Mouse (Mus musculus): Measurements from ENCODE around the gene Supt3.
A peak's percentile ranks its signal among the peaks of the same experiment; 100 is the strongest.

Supt3 gene

GRCm38 (mm10) chr17:44783143-44783542 lies 6.2 kb downstream of the Supt3 start:
- no peak for DNase-seq

DNA sequence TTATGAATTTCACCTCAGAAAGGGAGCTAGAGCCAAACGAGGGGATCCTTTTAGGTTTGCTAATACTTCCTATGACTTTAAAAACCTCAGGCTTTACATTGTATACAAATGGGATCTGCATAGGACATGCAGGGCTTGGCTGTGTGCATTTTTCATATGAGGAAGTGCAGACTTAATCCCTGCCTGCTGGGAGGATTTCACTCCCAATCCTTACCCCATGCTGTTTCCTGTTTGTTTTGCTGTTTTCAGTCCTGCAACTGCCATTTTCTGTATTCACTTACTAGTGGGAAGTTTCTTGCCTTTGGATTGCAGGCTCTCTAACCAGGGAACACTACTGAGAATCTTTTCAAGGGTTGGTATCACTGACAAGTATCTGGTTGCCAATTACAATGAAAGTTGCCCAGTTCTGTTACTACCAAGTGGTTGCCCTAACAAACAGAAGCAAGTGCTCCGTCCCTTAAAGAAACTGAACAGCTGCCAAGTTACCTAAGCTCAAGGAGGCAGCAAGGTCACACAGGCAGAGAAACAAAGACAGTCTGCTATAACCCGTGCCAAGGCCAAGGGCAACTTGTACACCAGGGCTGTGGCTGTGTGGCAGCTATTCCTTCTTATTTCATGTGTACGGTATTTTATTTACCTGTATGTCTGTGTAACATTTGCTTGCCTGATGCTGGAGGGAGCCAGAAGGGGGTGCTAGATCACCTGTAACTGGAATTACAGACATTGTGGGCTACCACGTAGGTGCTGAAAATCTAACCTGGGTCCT lies 12.2 kb downstream of the Supt3 start:
- no peak for DNase-seq

DNA sequence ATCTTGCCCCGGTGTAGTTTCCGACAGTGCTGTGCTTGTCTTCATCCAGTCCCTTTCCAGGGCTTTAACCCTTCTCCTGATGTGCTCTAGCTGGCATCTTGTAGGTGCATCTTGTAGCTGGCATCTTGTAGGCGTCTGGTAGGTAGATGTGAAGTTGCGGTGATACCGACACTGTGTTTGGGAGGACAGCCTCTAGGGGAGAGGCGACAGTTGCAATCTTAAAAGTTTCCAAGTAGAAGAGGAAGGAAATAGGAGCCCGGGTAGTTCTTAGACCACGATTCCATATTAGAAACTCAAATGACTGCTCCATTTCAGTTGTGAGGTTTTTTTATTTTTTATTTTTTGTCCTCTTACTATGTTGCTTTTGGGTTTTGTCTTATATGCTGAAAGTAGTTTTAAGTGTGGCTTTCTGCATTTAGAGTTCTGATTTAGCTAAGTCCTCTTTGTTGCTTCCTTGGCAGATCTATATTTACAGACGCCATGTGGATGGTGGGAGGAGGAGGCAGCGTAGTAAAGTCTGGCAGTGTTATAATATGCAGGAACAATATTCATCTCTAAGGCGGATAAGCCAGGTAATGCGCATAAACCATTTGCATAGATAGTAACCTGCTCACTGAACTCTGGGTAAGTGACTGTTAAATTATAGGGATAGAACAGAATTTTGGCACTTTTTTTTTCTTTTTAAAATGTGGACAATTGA lies 15.4 kb downstream of the Supt3 start:
- peak; percentile 61 for DNase-seq

GRCm38 (mm10) chr17:44797331-44797730 lies 20.4 kb downstream of the Supt3 start:
- no peak for DNase-seq

DNA sequence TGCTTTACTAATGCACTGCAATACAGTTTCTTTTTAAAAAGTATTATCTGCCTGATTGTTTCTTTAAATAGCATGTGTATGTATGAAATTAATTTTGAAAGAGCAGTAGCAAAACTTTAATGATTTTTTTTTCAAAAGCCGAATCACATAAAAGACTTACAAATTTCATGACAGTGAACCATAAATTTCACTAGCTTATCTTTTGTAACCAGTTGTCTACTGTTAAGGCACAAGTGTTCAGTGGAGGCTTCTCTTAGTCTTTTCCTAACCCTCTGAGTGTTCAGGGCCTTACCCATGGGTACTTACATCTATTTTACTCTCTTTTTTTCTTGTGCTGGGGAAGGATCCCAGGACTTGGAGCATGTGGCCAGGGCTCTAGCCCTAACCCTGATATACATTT lies 30.1 kb downstream of the Supt3 start:
- no peak for DNase-seq

DNA sequence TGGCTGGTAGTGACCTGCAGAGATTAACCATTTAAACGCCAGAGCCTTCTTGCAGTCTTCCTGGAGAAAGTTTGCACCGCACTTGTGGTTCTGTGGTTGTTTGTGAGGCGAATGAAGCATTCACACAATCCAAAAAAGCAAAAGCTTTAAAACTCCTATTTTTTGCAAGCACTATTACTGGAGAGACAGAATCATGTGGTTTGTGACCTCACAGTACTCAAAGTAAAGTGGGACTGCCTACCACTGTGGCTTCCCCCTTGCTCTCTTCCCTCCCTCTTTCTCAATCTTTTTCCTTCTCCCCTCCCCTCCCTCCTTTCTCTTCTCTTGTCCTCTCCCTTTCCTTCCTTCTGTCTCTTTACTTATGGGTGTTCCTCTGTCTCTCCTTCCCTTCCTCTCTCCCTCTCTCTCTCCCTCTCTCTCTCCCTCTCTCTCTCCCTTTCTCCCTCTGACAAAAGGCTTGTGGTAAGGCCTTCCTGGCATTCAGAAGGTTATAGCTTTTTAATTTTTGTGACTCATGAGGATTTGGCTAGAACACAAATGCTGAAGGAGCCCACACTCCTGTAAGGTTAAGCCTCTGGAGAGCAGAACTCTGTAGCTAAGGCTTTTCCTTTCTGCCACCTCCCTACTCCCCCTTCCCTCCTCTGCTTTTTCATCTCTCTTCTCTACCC lies 37.7 kb downstream of the Supt3 start, which contains the start of gene Runx2:
Gene Runx2, minus strand, starts transcription at position 290 of the 668 bp plus-strand sequence.
- no peak for DNase-seq

GRCm38 (mm10) chr17:44818825-44819224 lies 41.9 kb downstream of the Supt3 start:
- no peak for DNase-seq

DNA sequence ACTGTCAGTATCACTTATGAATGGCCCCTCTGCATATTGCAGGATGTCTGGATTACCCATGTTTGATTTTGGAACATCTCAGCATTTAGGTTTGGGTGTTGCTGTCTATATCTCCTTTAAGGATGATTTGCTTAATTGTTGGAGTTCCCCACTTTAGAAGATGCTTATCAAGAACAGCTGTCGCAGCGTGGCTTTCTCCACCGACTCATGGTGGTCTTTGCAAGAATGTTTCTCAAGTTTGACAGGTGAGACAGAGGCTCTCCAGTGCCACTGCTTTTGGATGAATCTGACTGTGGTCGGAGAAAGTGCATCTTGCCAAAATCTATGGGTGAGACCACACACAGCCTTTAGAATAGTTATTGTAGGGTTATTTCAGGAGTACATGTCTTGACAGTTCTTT lies 42.9 kb downstream of the Supt3 start:
- no peak for DNase-seq

DNA sequence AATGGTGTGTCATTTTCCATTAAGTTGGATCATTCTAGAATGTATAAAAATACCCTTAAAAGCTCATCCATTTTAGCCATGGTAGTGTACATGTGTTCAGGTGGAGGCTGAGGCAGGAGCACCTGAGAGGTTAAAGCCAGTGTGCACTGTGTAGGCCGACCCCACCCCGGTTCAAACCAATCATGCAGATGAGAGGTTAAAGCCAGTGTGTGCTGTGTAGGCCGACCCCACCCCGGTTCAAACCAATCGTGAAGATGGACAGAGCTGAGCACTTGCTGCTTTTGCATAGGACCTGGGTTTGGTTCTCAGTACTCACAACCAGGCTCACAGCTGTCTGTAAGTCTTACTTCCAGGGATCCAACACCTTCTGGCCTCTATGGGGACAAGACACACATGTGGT lies 45.0 kb downstream of the Supt3 start:
- DNase-seq = no peak

DNA sequence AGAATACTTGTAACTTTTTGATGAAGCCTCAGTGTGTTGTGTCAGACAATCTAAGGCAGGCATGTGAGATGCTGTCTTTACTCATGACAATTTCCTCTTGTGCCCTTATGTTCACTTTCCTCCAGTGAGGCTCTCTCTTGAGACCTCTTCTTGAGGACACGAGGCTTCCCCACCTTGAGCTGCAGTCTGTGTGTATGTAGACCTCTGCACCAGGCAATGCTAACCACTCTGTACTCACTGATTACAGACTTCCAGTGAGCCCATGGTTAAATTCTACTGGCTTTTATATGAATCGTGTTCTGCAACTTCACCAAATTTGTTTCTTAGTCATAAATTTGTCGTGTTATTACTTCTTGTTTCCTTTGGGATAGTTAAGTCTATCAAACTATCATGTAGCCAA lies 50.2 kb downstream of the Supt3 start:
- no peak for DNase-seq

DNA sequence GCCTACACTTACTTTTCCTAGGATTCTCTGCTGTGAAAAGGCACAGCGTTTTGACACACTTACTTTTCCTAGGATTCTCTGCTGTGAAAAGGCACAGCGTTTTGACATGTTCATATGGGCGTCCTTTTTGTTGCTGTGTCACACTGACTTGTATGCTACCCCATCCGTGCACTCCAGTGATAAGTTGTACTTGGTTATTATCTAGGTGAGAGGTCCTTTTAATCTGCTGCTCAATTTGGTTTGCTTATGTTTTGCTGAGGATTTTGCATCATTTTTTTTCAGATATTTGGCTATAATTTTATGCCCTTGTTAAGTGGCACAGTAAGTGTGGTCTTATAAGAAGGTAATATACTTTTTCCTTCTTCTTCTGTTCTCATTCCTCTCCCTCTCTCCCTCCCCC lies 51.0 kb downstream of the Supt3 start:
- DNase-seq = no peak

DNA sequence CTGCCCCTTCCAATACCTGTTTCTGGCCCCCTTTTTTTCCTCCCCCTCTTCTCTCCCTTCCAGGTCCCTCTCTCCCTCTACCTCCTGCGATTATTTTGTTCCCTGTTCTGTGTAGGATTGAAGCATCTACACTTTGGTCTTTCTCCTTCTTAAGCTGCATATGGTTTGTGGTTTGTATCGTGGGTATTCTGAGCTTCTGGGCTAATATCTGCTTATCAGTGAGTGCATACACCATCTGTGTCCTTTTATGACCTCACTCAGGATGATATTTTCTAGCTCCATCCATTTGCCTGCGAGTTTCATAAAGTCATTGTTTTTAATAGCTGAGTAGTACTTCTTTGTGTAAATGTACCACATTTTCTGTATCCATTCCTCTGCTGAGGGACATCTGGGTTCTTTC lies 52.6 kb downstream of the Supt3 start:
- no peak for DNase-seq

- no peak for DNase-seq
Observed at GRCm38 (mm10) chr17:44831201-44831600, 54.2 kb downstream of the Supt3 start.

- DNase-seq = peak; percentile 12
Observed at GRCm38 (mm10) chr17:44842184-44842583, 65.2 kb downstream of the Supt3 start.

- no peak for DNase-seq
Observed at GRCm38 (mm10) chr17:44863165-44863564, 86.2 kb downstream of the Supt3 start.

DNA sequence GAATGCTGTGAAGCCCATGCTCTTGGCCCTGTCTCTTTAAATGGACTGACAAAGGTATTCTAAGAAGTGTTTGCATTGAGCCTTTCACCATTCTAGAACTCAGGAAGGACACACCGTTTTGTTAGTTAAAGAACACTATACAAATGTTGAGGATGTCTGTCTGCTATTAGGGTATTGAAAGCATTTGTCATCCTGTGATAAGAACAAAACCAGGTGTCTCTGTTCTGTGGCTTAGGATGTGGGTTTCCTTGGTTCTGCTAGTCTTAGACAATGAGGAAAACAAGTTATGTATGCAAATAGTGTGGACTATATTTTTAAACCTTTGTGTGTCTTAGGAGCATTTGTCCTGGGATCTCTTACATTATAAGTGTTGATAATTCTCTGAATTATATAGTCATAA lies 116.6 kb downstream of the Supt3 start:
- DNase-seq = no peak

DNA sequence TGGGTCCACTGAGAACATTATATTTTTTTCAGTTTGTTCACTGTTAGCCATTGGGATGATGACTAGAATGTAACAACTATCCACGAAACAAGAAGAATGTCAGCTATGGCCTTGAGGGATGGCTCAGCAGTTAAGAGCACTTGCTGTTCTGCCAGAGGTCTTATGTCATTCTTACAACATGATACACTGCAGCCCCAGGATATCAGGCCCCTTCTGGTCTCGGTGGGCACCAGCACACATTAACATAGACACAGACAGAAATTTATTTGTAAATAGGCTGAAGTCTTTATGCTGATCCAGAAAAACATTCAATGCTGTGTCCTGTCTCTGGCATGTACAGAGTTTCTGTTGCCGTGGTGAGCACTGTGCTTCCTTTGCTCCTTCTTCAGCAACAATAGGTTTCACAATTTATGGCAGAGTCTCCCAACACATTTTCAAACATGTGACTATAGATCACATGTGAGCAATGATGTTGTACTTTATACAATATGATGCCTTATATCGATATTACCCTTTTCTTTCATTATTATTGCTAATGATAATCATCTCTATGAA lies 166.7 kb downstream of the Supt3 start:
- no peak for DNase-seq

DNA sequence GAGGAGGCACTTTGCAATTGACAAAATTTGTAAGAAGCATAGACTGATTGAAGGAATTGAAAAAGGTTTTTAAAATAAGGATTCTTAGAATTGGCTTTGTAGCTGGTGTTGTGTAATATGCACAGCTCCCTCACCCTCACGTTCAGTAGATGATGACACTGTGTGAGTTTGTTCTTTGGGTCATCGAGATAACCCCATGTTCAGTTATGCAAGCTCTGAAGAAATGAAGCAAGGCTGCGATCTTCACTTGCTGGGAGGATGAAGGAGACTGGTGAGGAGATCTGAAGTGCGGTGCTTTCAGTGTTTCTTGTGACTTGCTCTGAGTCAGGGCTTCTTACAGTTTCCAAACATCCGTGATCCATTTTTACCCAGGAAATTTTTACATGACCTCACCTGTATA lies 168.4 kb downstream of the Supt3 start:
- no peak for DNase-seq

GRCm38 (mm10) chr17:44948321-44948720 lies 171.4 kb downstream of the Supt3 start:
- no peak for DNase-seq

GRCm38 (mm10) chr17:44956671-44957070 lies 179.7 kb downstream of the Supt3 start:
- DNase-seq = no peak

- peak; percentile 12 for DNase-seq
Observed at GRCm38 (mm10) chr17:44963051-44963798, 186.3 kb downstream of the Supt3 start.

- DNase-seq = peak; percentile 40
Observed at GRCm38 (mm10) chr17:44967186-44967585, 190.2 kb downstream of the Supt3 start.

DNA sequence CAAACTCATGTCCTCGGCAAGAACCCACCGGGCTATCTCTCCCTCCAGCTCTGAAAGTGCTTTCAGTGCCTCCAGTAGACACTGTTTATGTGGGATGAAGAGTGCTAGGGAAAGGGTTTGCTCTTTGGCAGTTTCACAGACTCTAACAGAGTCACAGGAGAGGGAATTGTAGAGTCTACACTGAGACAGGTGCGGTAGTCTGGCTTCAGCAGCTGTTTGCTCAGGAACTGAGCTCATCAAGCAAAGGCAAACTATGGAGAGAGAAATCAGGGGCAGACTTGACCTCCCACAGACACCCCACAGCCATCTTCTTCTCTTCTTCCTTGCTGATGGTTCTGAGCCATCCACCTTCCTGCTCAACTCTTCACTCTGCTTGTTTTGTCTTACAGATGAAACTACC lies 193.3 kb downstream of the Supt3 start:
- DNase-seq = no peak

All from right cerebral cortex, adult 18-20 months (tissue).